Mouse (Mus musculus) gastrocnemius, postnatal 36 days (tissue): ENCODE measurements around the gene Flot1. TPM values are rescaled to one million over a fixed set of nuclear protein-coding genes. Genes with fewer than 3 reads are reported as not detected.

Experiments
- DNase-seq, 2 experiments: peaks; one replicate each; pipeline ENCODE4 v3.0.0; 2022
- intact Hi-C: fragments of 180-260 bp; cut with DNase I; formaldehyde crosslinking; loops from one replicate; pipeline ENCODE4 v1.15.1; 2025
- total RNA-seq, 2 experiments: library from RNA; stranded (reverse); gene quantifications; 2 replicates each; pipeline ENCODE4 v1.2.3; 2021

The Flot1 gene
- total RNA-seq, 2 experiments from 2014 or later = 44.0 to 44.1 TPM

DNA sequence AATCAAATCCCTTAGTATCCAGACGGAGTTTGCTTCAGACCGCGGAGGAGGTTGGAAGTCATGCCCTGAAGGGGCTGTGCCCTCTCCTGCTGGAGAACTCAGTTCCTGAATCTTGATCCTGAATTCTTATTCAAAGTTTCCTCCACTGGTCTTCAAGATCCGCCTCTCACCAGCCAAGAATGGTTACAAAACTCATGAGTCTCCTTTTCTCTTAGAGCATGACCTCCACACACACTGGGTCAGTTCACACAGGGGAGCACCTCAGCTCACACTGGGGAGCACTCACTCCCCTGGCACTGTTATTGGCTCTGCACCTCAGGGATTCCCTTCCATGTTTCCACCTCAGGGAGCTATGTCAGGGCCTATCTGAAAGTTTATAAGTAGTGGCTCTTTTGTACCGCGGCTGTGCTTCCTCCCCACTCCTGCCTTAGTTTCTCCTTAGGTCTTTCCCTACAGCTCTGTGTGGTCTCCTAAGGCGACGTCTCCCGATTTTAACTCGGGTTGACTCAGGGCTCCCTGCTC is 41.9 kb downstream of the Flot1 start:
- intact Hi-C loops = no loop called here
- no peak for DNase-seq

DNA sequence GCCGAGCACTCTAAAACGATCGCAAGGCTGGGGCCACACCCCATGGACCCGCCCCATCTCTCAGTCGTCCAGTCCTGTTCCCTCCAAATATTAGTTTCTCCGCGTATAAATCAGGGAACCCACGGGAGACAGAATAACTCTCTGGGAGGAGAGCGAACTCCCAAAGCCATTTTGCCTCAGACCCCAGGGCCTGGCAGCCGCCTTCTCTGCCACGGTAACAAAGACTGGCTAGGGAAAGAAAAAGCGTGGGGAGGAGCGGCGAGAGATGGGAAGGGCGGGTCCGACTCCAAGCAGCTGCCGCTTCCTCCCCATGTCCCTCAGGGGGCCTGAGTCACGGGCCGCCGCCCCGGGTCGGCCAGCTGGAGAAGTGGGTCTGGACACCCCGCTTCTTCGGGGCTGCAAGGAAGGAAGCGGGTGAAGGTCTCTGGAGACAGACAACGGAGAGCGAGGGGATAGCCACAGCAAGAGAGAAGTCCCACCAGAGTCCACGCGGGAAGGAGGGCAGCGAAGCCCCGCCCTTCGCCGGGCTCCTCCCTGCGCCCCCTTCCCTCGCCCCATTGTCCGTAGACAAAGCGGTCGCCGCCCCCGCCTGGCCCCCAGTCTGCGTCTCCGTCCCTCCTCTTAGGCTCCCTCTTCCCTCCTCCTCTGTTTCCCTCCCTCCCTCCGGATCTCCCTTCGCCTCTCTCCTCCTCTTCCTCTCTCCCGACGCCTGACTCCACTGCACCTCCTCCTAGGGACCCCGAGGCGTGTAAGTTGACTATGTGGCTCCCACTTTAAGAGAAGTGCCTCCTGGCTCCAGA is 42.7 kb downstream of the Flot1 start, which contains the start of gene Ppp1r18:
TSS of gene Ppp1r18 (plus strand) at position 113 of the 800 bp plus-strand sequence.
- intact Hi-C loops = no loop called here
- DNase-seq = peak; percentile 75 to 76

DNA sequence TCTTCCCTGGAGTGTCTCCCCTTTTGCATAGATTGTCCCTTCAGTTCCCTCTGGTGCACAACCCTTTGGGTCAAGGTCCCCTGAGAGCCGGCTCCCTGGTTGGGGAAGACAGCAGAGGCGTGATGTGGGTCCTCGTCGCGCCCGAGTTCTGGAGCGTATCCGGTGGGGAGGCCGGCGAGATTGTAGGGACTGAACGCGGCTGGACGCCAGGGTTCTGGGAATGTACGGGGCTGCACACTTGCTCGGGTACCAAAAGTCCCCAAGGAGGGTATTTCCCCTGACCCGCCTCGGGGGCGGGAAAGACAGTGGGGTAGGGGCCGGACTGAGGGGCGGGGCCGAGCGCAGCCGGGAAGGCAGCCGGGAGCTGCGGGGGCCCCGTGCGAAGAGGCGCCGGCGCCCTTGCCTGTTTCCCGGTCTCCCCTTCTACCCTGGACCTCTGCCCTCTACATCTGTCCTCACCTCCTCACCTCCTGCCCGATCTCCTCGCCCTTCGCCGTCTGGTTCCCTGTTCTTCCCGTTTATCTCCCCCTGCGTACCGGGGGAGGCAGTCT is 43.3 kb downstream of the Flot1 start:
- intact Hi-C loops = no loop called here
- peak; percentile 69 to 70 for DNase-seq

DNA sequence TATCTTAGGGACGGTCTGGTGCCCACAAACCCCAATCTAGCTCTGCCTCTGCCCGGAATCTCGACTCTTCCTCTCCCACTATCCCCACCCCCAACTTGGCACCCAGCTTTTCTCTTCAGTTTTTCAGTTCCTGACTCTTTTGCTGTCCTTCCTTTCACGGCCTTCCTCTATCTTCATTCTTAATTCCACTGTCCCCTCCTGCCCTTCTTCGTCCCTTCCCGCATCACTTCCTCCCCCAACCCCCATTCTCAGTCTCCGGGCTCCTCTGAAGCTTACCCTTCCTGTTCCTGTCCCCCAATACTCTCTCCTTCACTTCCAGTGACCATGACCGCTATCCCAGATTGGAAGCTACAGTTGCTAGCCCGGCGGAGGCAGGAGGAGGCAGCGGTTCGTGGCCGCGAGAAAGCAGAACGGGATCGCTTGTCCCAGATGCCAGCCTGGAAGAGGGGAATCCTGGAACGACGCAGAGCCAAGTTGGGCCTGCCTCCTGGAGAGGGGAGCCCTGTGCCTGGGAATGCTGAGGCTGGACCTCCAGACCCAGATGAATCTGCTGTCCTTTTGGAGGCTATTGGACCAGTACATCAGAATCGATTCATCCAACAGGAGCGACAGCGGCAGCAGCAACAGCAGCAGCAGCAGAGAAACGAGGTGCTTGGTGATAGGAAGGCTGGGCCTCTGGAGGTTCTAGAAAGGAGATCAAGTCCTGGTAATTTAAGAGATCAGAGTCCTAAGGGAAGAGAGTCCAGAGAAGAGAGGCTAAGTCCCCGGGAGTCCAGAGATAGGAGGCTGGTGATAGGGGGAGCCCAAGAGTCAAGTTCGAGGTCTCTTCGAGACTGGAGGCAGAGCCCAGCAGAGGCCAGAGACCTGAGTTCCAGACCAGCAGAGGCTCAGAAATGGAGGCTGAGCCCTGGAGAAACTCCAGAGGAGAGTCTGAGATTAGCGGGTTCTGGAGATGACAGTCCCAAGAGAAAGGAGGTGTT is 44.2 kb downstream of the Flot1 start:
- intact Hi-C loops = no loop called here
- DNase-seq = peak in 1 of 2 experiments; percentile 45

DNA sequence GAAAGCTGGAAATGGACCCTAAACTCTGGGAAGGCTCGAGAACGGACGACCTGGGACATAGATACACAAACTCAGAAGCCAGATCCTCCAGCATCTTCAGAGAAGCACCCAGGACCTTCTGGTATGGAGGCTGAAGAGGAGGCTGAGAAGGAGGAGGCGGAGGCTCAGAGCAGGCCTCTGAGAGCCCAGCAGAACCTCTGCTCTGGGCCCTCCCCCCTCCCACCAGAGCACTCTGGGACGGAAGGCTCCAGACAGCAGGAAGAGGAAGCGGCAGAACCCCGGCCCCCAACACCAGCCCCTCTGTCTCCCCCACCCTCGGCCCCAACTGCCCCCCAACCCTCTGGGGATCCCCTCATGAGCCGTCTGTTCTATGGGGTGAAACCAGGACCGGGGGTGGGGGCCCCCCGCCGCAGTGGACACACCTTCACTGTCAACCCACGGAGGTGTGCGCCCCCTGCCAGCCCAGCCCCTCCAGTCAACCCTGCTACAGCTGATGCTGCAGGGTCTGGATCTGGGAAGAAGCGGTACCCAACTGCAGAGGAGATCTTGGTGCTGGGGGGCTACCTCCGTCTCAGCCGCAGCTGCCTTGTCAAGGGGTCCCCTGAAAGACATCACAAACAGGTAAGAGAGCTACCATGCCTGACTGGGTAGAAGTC is 45.3 kb downstream of the Flot1 start:
- no peak for DNase-seq
- intact Hi-C loops = no loop called here

DNA sequence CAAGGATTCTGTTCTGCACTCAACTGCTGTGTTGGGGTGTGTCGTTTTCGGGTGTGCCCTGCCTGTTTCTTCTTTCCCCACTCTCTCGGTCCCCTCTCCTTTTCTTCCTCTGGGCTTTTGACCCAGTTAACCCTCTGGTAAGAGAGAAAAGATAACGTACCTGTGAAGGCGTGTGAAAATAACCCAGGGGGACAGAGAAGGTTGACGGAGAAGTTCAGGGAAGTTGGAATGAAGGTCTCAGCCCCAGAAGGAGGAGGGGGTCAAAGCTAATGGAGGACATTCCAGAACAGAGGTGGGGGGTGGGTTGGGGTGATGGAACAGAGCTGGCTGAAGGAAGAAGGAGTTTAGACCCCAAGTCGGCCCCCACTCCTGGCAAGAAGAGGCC is 45.9 kb downstream of the Flot1 start:
- intact Hi-C loops = no loop called here
- no peak for DNase-seq

DNA sequence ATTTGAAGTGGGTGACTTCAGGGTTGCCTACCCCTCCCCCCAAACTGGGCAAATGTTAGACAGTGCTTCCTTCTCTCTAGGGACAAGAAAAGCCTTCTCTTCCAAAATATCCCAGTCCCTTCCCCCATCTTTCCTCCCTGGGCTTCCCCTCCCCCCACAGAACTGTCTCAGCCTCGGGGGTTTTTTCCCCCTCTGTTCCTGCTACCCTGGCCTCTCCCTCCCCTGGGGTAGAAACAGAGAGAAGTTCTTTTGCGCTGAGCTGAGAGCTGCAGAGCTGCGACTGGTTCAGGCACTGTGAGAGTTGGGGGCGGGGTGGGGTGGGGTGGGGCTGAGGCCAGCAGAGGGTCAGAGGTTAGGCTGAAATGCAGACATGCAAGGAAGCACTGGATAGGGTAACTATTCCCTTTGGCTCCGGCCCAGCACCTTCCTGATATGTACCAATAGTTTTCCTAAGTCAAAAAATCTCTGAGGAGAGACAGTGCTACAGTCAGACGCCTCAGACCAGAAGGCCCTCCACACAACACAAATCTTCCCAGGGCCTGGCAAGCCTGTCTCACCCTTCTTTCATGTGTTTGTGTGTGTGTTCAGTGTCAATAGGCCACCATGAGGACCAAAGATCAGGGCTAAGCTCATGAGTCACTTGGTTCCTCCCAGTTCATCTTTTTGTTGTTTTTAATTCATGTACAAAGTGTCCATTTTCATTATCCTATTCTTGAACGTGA is 46.5 kb downstream of the Flot1 start:
- intact Hi-C loops = no loop called here
- DNase-seq = peak in 1 of 2 experiments; percentile 21

DNA sequence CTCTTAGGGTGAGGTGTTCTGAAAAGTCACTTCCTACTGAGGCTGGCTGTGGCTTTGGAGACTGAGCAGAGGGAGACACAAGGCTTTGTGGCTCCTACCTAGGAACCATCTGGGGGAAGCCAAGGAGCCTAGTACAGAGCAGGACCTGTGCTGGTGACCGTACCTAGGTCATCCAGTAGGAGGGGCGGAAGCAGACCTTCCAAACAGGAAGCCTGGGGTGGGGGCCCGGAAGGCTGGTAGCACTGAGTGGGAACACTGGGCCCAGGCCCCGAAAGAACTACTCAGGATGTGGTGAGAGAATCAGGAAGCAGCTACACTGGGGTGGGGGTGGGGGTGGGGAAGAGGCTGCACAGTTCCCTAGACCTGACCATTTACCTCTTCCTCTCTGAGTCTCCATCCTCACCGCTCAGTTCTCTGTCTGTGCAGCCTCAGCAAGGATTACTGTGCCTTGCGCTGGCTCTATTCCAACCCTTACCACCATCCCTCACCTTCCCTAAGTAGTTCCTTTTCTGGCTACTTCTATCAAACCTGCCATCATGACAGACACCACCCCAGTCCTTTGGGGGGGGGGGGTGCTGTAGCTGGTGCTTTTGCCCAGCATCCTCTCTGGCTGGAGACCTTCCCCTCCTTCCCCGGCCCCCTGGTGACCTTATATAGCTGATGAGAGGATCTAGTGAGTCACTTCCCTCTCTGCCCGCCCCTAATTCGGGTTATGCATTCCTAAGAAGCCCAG is 47.3 kb downstream of the Flot1 start:
- intact Hi-C loops = no loop called here
- DNase-seq = peak; percentile 44 to 55

DNA sequence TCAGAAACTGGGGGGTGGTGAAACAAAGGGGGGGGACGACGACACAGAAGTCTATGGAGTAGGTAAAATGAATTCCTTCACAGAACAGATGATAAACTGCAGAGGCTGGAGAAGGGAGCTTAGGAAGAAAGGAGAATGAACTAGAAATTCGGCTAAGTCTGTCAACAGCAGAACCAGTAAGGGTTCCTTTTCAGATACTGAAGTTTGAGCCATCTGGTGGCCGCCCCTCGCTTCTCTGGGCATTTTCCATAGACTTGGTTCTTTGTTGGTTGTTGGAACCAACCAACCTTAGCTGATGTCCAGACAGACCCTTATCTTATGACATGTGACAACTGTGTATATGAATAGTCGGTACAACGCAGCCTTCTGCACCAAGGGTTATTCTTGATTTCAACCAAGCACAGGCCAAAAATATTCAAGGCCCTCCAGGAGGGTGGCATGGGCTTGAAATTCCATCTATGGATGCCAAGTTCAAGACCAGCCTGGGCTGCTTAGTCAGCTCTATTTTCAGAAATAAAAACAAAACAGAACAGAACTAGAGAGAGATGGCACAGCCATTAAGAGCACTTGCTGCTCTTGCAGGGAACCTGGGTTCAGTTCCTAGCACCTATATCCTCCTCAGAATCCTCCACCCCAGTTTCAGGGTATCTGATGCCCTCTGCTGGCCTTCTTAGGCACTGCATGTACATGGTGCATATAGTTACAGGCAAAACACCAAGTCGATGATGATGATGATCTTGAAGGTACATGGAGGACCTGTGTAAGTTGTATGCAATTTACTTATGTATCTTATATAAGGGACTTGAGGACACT is 48.1 kb downstream of the Flot1 start:
- intact Hi-C loops = no loop called here
- DNase-seq = no peak

DNA sequence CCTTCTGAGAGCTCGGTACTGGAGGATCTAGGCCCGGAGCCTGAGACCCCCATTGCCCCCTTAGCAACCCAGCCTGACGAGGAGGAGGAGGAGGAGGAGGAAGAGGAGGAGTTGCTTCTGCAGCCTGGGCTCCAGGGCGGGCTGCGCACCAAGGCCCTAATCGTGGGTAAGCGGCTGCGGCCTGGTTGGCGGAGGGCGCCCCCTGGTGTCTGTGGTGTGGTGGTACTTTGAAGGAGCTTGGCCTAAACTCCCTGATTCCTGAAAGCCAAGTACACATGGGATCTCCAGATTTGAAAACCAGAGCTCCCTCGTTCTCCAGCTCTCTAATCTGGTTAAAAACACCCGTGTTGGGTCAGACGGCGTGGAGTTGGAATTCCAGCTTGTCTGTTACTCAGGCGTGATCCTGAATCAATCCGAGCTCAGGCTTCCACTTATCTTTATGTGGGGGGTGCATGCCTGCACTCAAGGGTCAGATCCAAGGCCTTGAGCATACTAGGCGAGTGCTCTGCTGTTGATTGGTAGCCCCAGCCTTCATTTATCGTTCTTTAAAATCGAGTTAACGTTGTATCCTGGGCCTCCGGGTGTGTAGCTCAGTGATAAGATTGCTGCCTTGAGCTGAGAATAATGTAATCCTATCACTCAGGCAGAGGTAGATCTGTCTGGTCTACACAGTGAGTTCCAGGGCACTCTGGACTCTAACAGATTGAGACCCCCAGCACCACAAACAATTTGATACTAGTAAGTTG is 50.9 kb downstream of the Flot1 start:
- peak; percentile 83 to 90 for DNase-seq
- intact Hi-C loops = loop anchor here (2.0 kb wide), 3 partner anchors 37 to 137 kb away; no protein-coding TSS in a partner anchor

DNA sequence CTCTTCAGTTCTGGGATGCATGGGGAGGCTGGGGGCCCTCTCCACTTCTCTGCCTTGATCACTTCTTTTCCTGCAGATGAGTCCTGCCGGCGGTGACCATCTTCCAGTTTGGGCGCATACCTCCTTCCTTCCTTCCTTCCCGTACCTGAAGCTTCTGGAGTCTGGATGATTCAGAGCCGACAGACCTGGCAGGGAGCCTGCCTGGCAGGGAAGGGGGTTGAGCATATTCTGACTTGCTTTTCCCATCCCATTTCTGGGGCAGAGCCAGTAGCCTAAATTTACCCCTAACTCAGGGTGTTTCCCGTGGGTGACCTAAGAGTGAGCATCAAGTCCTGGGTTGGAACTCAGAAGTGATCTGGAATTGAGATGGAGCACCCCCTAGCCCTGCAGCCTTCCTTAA is 51.7 kb downstream of the Flot1 start:
- intact Hi-C loops = loop anchor here (2.0 kb wide), 1 partner anchor 138 kb away; no protein-coding TSS in a partner anchor
- no peak for DNase-seq

DNA sequence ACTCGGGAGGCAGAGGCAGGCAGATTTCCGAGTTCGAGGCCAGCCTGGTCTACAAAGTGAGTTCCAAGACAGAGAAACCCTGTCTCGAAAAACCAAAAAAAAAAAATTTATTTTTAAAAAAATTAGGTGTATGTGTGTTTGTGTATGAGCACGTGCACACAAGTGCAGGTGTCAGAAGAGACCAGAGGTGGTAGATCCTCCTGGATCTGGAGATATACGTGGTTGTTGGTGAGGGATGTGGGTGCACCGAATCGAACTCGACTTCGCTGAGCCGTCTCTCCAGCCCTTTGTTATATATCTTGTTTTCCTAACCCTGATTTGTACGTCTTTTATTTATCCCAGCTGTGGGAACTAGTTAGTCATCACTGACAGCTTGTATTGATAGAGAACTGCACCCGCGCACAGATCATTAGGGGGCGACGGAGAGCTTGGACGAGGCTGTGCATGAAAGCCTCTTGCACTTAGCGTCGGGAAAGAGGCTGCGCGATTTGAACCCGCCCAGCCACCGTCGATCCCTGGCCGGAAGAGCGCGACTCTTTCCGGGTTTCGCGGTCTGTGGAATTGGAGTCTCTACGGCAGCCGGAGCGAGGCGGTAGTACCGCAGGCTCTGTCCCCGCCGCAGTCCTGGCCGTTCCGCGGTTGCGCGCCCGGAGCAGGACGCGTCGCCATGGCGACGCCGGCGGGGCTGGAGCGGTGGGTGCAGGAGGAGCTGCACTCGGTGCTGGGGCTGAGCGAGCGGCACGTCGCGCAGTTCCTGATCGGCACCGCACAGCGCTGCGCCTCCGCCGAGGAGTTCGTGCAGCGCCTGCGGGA is 56.4 kb downstream of the Flot1 start, which contains the start of gene Dhx16:
TSS of gene Dhx16 (plus strand) at position 575 of the 813 bp plus-strand sequence.
- intact Hi-C loops = no loop called here

More for the DNA sequence above, 56.4 kb downstream of the Flot1 start, which contains the start of gene Dhx16:
- DNase-seq = peak; percentile 89 to 94
